ENCODE assay signal across 8 mouse cellular contexts in the genomic region with DNA sequence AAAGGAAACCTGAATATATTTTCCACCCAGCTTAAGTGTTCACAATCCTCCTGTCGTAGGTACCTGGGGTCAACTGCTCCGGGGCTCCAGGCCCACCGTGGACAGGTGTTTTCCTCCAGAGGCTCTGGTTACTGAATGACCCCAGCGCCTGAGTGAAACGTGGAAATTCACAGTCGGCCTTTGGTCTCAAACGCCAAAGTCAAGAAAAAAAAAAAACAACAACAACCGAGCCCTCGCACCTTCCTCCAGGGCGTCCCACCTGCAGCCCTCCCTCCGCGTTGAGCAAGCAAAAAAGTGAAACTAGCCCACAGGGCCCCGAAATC. TPM values are rescaled to one million over a fixed set of nuclear protein-coding genes. Genes with fewer than 3 reads are reported as not detected.
DNase-seq lines count a peak whose midpoint lies in the region; ATAC-seq and TF ChIP-seq lines count a peak whose summit lies in the region.

No protein-coding gene starts in this region.

- H3K4me3 ChIP-seq in spleen, adult 2 months (ENCODE audit: extremely low read depth, insufficient read depth, insufficient read length) = peak overlapping the region; percentile 68
- H3K4me3 ChIP-seq in forebrain, embryonic 11.5 days (ENCODE audit: low read depth, low read length) = peak overlapping the region; percentile 92
- peak overlapping the region; percentile 91 for H3K4me3 ChIP-seq in kidney, postnatal 0 days (replicated peaks; ENCODE audit: low read depth, low read length)
- peak overlapping the region; percentile 97 for H3K4me3 ChIP-seq in neural tube, embryonic 15.5 days (replicated peaks)

- TF ChIP-seq POLR2A in spleen, adult 2 months (IDR thresholded peaks at IDR 0.05; ENCODE audit: low read depth, low read length) = no peak

- H3K9ac ChIP-seq in forebrain, embryonic 11.5 days (ENCODE audit: low read length) = peak overlapping the region; percentile 96
- H3K9ac ChIP-seq in kidney, postnatal 0 days (ENCODE audit: low read depth, low read length) = peak overlapping the region; percentile 99
- H3K9ac ChIP-seq in neural tube, embryonic 15.5 days (replicated peaks) = peak overlapping the region; percentile 100

- no peaks in the 10 kb centered on the region for H3K27me3 ChIP-seq in spleen, adult 2 months (ENCODE audit: control insufficient read depth, insufficient read depth, low read length)
- no peaks in the 10 kb centered on the region for H3K27me3 ChIP-seq in forebrain, embryonic 11.5 days (ENCODE audit: control insufficient read depth, insufficient read depth, low read length)
- H3K27me3 ChIP-seq in kidney, postnatal 0 days (ENCODE audit: insufficient read depth, low read length) = no peaks in the 10 kb centered on the region
- H3K27me3 ChIP-seq in neural tube, embryonic 15.5 days (replicated peaks) = no peaks in the 10 kb centered on the region

- H3K4me1 ChIP-seq in spleen, adult 2 months (ENCODE audit: control insufficient read depth, insufficient read depth, insufficient read length) = peaks cover 7% of the 10 kb centered on the region; the same call in 1 of the 2 replicates
- H3K4me1 ChIP-seq in forebrain, embryonic 11.5 days (replicated peaks; ENCODE audit: control insufficient read depth, insufficient read depth, low read length) = peaks cover 10% of the 10 kb centered on the region
- H3K4me1 ChIP-seq in kidney, postnatal 0 days (replicated peaks; ENCODE audit: insufficient read depth, low read length) = peaks cover 29% of the 10 kb centered on the region; the same call in 1 of the 2 replicates
- peaks cover 34% of the 10 kb centered on the region for H3K4me1 ChIP-seq in neural tube, embryonic 15.5 days

- H3K27ac ChIP-seq in spleen, adult 2 months (ENCODE audit: insufficient read depth, low read length) = 0 out of 2 replicates have a peak overlapping the region, but pooled peaks have one; percentile 11
- H3K27ac ChIP-seq in forebrain, embryonic 11.5 days (ENCODE audit: low read depth, low read length) = no peak overlapping the region
- peak overlapping the region; percentile 96 for H3K27ac ChIP-seq in kidney, postnatal 0 days
- peak overlapping the region; percentile 75 for H3K27ac ChIP-seq in neural tube, embryonic 15.5 days (replicated peaks)

- H3K4me2 ChIP-seq in forebrain, embryonic 11.5 days (ENCODE audit: low read depth, low read length, severe bottlenecking) = peak overlapping the region; percentile 88
- H3K4me2 ChIP-seq in kidney, postnatal 0 days (ENCODE audit: low read length) = peak overlapping the region; percentile 86
- peak overlapping the region; percentile 76 for H3K4me2 ChIP-seq in neural tube, embryonic 15.5 days

- 3% methylated on average over 13 of the region's 13 CpGs for WGBS in spleen, adult 2 months
- 3% methylated on average over 13 of the region's 13 CpGs for WGBS in forebrain, embryonic 11.5 days
- 2% methylated on average over 13 of the region's 13 CpGs for WGBS in kidney, postnatal 0 days
- WGBS in neural tube, embryonic 15.5 days = 1% methylated on average over 13 of the region's 13 CpGs

- no peaks in the 10 kb centered on the region for H3K9me3 ChIP-seq in forebrain, embryonic 11.5 days (ENCODE audit: control insufficient read depth, low read length)
- H3K9me3 ChIP-seq in kidney, postnatal 0 days (replicated peaks; ENCODE audit: low read length) = no peaks in the 10 kb centered on the region
- no peaks in the 10 kb centered on the region for H3K9me3 ChIP-seq in neural tube, embryonic 15.5 days (replicated peaks)

- ATAC-seq in forebrain, embryonic 11.5 days (replicated peaks; ENCODE audit: low FRiP score) = no peak
- no peak for ATAC-seq in kidney, postnatal 0 days (replicated peaks; ENCODE audit: low FRiP score, low read depth)
- no peak for ATAC-seq in neural tube, embryonic 15.5 days (ENCODE audit: low FRiP score)
- ATAC-seq in granulocyte monocyte progenitor cell, adult 5-6 weeks (replicated peaks; ENCODE audit: poor library complexity, severe bottlenecking) = no peak

- H3K36me3 ChIP-seq in spleen, adult 2 months (ENCODE audit: control insufficient read depth, insufficient read depth, low read length) = no peaks in the 10 kb centered on the region
- H3K36me3 ChIP-seq in forebrain, embryonic 11.5 days (ENCODE audit: control insufficient read depth, insufficient read depth, low read length) = no peaks in the 10 kb centered on the region
- H3K36me3 ChIP-seq in kidney, postnatal 0 days (ENCODE audit: insufficient read depth, low read length) = no peaks in the 10 kb centered on the region
- no peaks in the 10 kb centered on the region for H3K36me3 ChIP-seq in neural tube, embryonic 15.5 days

- DNase-seq in spleen, adult 2 months (ENCODE audit: low read depth in 1 of 2, low spot score in 2 of 2) = no peak
- no peak for DNase-seq in spleen, adult 18-20 months
- no peak for DNase-seq in forebrain, embryonic 11.5 days (ENCODE audit: low spot score)
- no peak for DNase-seq in kidney, postnatal 0 days (ENCODE audit: low spot score)
- no peak for DNase-seq in natural killer cell, adult 2 months (ENCODE audit: low spot score in 2 of 2)
- DNase-seq in left cerebral cortex, adult 18-20 months (ENCODE audit: low spot score in 2 of 2) = no peak

- no peak for TF ChIP-seq CTCF in spleen, adult 2 months (IDR thresholded peaks at IDR 0.05; ENCODE audit: extremely low read depth, insufficient read depth, insufficient read length, insufficient replicate concordance)
- TF ChIP-seq CTCF in kidney, postnatal 0 days (IDR thresholded peaks at IDR 0.05; ENCODE audit: low read depth) = no peak

RNA-seq across cellular contexts. Expression of a gene that starts 0.8 kb away (rescaled TPM):
- 177 and 205 TPM in 2 replicates for polyA plus RNA-seq in spleen, adult 2 months (2012; rRNA removed)
- polyA plus RNA-seq in forebrain, embryonic 11.5 days (2014; fragmentation: Nextera tagmentation; extraction: Ambion mirVana) = 52.3 and 57.9 TPM in 2 replicates
- 140 and 144 TPM in 2 replicates for polyA plus RNA-seq in kidney, postnatal 0 days (2015; fragmentation: Nextera tagmentation; extraction: Ambion mirVana)
- polyA plus RNA-seq in neural tube, embryonic 15.5 days (2015; fragmentation: Nextera tagmentation; extraction: Ambion mirVana) = 77.4 and 77.6 TPM in 2 replicates
- total RNA-seq in granulocyte monocyte progenitor cell, adult 5-6 weeks (2014; fragmentation: Nextera tagmentation) = 0.19 and 0.39 TPM in 2 replicates
- total RNA-seq in granulocyte monocyte progenitor cell, adult 5-6 weeks (2017) = 0.52 and 0.88 TPM in 2 replicates
- 100 to 1,000 TPM; 233 to 243 TPM for total RNA-seq in left cerebral cortex, adult 18-20 months (2021)
